Mouse (Mus musculus) telencephalon, adult 2 months (tissue): Measurements from ENCODE around the gene Phf21a.

Source experiments
- DNase-seq: peaks from one replicate; pipeline ENCODE4 v3.0.0-alpha.2; 2011; ENCODE audit warnings: low read depth, low spot score

Phf21a gene

DNA sequence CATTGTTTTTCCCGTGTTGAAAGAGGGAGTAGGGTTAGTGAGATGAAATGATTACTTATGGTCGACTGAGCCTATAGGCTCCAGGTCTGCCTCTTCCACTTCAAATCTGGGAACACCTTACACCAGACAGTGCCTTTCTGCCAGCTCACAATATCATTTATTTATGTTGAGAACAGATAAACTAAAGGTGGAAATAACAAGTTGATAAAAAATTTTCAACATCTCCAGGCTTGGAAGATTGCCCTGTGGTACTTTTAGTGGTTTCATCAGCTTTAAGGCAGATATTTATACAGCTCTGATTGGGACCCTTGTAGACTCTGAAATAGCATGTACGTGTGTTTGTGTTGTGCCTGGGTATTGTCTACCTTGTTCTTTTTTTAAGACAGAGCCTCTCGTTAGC lies 83.4 kb downstream of the Phf21a start:
- no peak for DNase-seq

DNA sequence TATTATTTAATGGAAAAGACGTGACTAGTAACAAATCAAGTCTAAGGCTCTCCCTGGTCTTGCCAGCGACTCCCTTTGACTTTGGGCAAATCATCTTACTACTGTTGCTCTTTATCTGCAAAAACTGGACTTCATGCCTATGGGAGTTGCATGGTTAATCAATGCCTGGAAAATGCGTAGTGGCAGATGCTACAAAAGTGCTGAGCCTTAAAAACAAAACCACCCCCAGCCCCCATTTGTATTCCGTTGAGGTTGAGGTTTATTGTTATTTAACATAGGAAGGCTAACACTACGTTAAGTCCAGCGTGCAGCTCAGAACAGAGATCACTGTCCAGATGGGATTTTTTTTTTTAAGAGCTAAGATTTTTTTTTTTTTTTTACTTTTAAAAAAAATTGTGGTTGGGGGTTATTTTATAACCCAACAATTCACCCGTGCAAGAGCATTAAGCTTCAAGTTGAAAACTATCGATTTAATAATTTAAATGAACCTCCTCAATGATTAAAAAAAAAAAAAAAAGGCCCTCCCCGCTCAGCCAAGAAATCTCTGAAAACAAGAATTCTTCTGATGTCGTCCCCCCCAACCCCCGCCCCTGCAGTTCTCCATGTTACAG lies 89.3 kb downstream of the Phf21a start:
- no peak for DNase-seq

DNA sequence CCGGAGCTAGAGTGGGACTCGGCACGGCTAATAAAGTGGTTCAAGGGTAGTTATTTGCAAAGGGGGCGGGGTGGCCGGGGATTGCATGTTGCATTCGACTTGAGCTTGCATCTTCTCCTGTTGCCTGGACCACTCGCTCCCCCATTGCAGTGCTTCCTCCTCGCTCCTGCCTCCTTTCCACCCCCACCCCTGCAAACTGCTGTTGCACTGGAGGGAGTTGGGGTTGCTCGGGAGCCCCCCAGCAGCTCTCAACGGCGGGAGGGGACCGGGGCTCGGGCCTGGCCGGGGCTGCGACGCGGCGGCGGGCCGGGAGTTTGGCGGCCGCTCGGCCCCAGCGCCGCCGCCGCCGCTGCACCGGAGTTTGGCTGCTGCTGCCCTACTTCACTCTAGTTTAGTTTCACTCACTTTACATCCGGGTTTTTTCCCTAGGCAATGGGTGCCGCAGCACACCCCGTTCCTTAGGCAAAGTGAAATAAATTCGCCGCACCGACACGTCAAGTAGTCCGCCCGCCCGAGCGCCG lies 90.1 kb downstream of the Phf21a start:
- DNase-seq, result peak; percentile 89

DNA sequence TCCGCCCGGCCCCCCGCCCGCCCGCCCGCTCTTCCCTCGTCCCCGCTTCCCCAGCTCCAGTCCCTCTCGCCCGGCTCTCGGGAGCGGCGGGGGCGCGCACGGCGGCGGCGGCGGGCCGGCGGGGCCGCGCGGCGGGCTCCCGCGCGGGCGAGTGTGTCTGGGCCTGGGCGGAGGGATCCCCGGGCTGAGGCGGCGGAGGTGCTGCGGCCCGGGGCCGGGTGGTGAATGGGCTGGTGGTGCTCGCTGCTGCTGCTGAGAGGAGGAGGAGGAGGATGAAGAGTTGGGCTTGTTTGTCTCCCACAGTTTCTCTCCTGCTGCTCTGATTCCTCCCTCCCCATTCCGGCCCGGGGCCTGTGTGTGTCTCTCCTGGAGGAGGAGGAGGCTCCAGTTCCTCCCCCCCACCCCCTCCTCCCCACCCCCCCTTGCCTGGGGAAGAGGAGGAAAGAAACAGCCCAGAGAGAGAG lies 90.7 kb downstream of the Phf21a start:
- peak; percentile 81 for DNase-seq

DNA sequence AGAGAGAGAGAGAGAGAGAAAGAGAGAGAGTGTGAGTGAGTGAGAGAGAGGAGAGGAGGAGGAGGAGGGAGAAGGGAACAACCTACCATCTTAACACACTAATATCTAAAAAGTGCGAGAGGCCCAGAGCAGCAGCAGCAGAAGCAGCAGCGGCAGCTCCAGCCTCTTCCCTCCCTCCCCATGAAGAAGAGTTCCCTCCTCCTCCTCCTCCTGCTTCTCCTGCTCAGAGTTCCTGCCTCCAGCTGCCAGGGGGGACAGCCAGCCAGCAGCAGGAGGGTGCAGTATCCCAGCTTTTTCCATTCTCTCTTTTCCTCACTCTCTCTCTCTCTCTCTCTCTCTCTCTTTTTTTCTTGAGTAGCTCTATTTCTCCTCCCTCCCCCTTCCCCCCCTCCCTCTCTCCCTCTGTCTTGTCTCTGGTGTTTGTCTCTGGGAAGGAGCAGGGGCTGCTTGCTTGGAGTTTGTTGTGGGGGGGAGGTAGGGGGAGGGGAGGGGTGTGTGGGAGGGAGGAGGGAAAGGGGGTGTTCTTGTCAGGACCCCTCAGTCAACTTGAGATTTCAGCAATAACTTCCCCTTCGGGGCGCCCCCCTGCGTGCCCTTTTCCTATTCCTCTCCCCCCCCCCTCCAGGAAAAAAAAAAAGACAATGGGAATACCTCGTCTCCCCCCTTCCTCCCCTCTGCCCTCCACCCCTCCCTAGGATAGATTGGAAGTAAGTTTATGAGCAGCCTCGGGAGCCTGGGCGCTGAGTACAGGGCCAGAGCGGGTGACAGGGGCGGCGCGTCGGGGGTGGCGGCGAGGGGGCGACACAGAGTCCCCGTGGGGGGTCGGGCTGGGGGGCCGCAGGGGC lies 91.4 kb downstream of the Phf21a start:
- peak; percentile 71 for DNase-seq

GRCm38 (mm10) chr2:92185062-92185765 lies 92.3 kb downstream of the Phf21a start:
- DNase-seq, result no peak

DNA sequence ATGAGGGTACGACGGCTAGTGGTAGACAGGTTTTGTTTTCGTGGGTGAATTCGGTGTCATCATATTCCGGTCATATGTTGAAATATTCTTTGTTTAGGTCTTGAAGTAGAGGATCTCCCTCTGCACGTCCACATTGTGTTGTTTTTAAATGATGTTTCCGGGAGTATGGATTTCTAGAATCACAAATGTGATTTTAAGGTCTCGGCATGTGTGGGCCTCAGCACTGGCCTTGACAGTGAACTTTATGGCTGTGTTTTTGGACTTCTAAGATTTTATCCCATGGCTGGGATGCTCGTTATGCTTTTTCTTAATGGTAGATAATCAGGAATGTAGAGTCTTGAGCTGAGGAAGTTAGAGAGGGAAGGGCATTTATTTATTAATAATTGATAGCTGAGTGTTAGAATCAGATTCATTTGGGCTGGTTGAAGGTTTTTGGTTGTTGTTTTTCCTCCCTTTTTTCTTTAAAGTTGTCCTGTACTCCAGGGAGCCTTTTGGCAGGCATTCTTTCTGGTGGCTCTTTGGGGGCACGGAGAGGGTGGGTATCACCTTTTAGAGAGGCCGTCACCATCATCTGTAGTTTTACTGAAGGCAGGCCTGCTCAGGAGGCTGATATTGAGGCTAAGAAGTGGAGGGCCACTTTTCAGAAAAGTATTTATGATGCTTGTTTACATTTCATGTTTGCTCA lies 93.0 kb downstream of the Phf21a start:
- DNase-seq, result no peak

GRCm38 (mm10) chr2:92187061-92187460 lies 94.1 kb downstream of the Phf21a start:
- DNase-seq, result no peak

GRCm38 (mm10) chr2:92188744-92189143 lies 95.8 kb downstream of the Phf21a start:
- no peak for DNase-seq

GRCm38 (mm10) chr2:92190960-92191359 lies 98.0 kb downstream of the Phf21a start:
- no peak for DNase-seq

- DNase-seq, result peak; percentile 81
Observed at GRCm38 (mm10) chr2:92191826-92192581, 99.1 kb downstream of the Phf21a start.

DNA sequence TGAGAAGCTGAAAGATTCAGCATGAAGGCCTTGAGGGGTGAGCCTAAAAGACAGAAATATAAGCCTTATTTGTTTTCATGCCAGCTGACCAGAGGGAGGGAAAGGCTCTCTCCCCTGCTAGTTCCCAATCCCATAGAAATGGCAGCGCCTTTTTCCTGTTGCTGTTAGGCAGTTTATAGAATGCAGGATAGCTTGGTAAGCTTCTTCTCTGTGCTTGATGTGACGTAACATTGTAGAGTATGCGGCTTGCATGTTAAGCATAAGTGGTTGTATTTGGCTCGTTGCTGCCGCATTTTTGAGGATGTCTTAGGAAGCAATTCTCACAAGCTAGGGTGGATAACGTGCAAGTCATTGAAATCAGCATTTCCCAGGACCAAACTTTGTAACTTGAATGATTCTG lies 105.2 kb downstream of the Phf21a start:
- no peak for DNase-seq

GRCm38 (mm10) chr2:92198747-92199146 lies 105.8 kb downstream of the Phf21a start:
- DNase-seq, result no peak

- no peak for DNase-seq
Observed at GRCm38 (mm10) chr2:92199562-92200286, 106.8 kb downstream of the Phf21a start.

- DNase-seq, result no peak
Observed at GRCm38 (mm10) chr2:92202319-92203040, 109.6 kb downstream of the Phf21a start.

DNA sequence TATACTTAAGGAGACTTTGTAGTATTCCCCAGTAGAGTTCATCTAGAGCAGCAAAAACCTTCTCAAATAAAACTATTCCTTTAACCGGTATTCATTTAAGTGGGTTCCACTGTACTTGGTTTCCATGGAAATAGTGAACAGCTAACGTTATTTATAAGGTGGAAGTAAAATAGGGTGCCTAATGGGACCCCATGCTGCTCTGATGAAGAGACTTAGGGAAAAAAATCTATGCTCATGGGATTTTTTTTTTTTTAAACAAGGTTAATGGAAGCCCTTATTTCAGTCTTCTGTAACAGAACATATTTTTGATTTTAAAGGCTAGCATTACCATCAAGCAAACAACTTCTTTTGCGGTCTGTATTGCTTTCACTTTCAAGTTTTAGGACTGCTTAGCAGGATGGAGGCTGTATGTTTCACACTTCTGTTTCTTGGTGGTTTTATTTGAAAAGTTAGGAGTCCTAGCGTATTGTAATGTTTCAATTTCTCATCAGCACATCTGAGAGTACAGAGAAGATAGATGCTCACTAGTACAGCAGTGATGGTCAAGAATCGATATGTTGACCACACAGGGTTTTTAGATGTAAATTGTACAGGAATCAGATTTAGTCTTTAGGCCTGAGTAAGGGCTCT lies 112.2 kb downstream of the Phf21a start:
- DNase-seq, result no peak

- no peak for DNase-seq
Observed at GRCm38 (mm10) chr2:92210409-92210808, 117.5 kb downstream of the Phf21a start.

- DNase-seq, result no peak
Observed at GRCm38 (mm10) chr2:92221431-92221830, 128.5 kb downstream of the Phf21a start.

DNA sequence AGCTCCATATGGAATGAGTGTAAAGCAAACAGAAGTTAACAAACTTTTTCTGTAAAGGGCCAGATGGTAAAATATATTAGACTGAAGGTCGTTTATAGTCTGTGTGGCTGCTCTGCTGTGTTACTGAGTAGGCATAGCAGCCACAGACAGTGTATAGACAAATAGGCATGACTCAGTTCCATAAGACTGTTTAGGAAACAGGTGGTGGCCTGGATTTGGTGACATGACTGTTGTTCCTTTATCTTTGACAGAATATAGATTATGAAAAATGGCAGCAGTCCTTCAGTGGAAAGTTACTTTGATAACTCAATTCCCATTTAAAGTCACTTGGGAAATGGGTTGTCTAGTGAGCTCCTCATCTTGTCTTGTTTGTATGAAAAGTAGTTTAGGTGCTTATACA lies 132.7 kb downstream of the Phf21a start:
- no peak for DNase-seq
